Mouse (Mus musculus) bone marrow macrophage, adult 2 months (primary cell): ENCODE measurements around the gene Fam219a.

Experiments
- CTCF ChIP-seq: IDR thresholded peaks from 2 replicates; pipeline ENCODE4 v1.5.1; 2012; ENCODE audit warnings: low read depth, mild to moderate bottlenecking, low read length, moderate library complexity
- POLR2A ChIP-seq: IDR thresholded peaks from 2 replicates; pipeline ENCODE4 v1.6.1; 2012; ENCODE audit warnings: mild to moderate bottlenecking, low read depth, low read length, borderline replicate concordance

GRCm38 (mm10) chr4:41498921-41499391 is 70.4 kb downstream of the Fam219a start:
- no peak for TF ChIP-seq POLR2A
- no peak for TF ChIP-seq CTCF
